Mouse (Mus musculus): ENCODE results near the gene Elmo2. TPM values are rescaled to one million over a fixed set of nuclear protein-coding genes. Genes with fewer than 3 reads are reported as not detected.
A peak's percentile ranks its signal among the peaks of the same experiment; 100 is the strongest.

The Elmo2 gene
- polyA plus RNA-seq, 1 experiment from 2014 or later: 94.2 TPM

DNA sequence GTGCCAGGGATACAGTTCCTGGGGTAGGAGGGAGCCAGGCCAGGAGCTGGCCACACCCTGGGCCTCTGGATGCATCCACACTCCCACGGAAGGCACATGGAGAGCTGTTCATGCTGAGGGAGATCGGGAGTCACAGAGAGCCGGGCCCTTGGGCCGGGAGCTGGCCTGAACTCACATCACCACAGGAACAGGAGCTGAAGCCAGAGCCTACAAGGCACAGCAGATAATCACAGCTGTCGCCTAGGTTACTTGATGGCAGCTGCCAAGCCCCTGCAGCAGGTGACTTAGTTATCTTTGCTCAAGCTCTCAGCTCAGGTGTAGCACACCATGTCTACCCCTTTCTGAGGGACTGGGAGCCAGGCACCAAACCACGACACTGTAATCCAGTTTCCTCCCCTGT, 68.0 kb downstream of the Elmo2 start:
- H3K27me3 ChIP-seq (ENCODE audit: low read depth, poor library complexity, severe bottlenecking): peaks cover 98% of the 10 kb centered on the region
- H3K27ac ChIP-seq: no peak overlapping the region

DNA sequence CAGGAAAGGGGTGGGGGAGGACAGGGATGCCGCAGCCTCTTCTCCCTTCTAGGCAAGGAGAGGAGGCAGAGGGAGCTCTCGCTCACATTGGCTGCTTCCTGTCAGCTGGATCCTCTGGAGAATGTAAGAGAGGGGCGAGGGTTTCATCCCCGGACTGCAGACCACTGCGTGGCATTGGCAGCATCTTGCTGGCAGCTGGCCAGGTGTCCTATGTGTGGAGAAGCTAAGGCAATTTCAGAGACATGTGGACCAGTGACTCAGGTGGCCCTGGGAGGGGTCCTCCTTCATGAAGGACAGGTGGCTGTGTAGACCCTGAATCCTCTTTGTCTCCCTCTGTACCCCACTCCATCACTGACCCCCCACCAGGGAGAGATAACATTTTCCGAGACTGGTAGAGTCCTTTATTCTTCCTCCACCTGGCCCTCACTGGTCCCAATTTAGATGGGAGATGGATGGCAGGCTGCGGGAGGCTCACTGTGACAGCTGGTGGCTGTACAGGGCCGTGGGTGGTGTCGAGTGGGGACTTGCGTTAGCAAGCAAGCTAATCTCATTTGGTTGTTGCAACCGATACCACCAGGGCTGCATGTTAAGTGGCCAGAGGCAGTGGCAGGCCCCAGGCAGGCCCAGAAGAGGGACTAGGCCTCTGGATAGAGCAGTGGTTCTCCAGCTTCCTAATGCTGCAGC, 69.0 kb downstream of the Elmo2 start:
- Histone ChIP-seq H3K4me1 (peaks cover 26% of the 10 kb centered on the region), H3K9me3 (replicated peaks) (no peaks in the 10 kb centered on the region), H3K4me3 (no peak overlapping the region), H3K27ac (no peak overlapping the region), H3K36me3 (no peaks in the 10 kb centered on the region), H3K27me3 (ENCODE audit: low read depth, poor library complexity, severe bottlenecking) (peaks cover 98% of the 10 kb centered on the region)
- DNase-seq (ENCODE audit: low spot score): no peak
- 60% methylated on average over 11 of the region's 11 CpGs for WGBS

More for the DNA sequence above, 68.0 kb downstream of the Elmo2 start:
- Histone ChIP-seq H3K36me3 (no peaks in the 10 kb centered on the region), H3K4me3 (no peak overlapping the region), H3K4me1 (peaks cover 27% of the 10 kb centered on the region), H3K9me3 (replicated peaks) (no peaks in the 10 kb centered on the region)
- WGBS: 81% methylated on average over 6 of the region's 6 CpGs
- no peak for DNase-seq (ENCODE audit: low spot score)

DNA sequence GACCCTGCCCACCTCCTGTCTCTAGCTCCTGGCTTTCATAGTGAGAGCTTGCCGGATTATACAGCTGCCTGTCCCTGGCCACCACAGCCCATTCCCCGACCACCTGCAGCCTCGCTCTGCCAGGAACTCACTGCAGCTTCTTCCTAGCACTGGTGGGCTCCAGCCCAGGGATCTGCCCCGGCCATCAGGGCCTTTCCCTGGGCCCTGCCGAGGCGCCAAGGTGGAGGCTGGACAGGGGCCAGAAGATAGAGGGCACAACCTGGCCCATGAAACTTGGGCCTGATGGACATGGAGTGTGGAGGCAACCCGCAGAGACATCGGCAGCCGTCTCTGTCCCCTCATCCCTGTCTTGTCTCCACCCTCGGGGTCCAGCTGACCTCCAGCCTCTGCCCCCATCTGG, 70.1 kb downstream of the Elmo2 start:
- WGBS: 71% methylated on average over 10 of the region's 10 CpGs
- Histone ChIP-seq H3K27me3 (ENCODE audit: low read depth, poor library complexity, severe bottlenecking) (peaks cover 96% of the 10 kb centered on the region), H3K4me3 (no peak overlapping the region), H3K36me3 (no peaks in the 10 kb centered on the region), H3K9me3 (replicated peaks) (no peaks in the 10 kb centered on the region), H3K4me1 (peaks cover 21% of the 10 kb centered on the region), H3K27ac (no peak overlapping the region)
- DNase-seq (ENCODE audit: low spot score): no peak

DNA sequence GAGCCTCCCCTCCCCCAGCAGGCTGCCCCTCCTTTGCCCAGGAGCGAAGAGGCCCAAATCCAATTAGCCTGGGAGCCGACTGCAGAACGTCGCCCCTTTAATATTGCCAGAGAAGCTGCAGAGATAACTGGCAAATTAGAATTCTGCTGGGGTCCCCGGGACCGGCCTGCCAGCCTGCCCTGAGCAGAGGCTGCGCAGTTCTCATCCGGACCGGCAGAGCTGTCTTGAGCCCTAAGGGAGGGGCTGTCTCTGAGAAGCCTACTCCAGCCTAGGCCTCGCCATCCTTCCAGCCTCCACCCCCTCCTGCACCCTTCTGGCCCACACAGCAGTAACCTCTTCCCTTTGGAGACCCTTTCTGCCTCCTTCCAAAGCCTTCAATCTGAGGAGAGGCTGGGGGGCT, 72.4 kb downstream of the Elmo2 start:
- 0 out of 2 replicates have a peak overlapping the region, but pooled peaks have one; percentile 6 for H3K4me3 ChIP-seq
- no peak overlapping the region for H3K27ac ChIP-seq
- peaks cover 88% of the 10 kb centered on the region for H3K27me3 ChIP-seq (ENCODE audit: low read depth, poor library complexity, severe bottlenecking)

DNA sequence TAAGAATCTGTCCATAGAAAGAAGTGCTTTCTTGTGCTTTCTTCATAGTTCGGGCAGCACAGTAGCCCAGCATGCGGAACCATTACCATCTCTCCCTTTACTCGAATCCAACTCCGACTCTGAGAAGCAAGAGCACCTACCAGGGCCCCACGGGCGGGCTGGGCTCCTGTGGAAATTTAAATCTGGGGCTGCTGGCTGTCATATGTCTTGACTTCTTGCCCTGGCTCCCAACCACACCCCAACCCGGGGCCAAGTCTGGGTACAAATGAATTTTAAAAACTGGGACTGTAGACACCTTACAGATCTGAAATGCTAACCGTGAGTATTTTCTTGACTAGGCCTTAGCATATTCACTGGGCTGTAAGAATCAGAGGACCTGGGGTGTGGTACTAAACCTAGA, 73.0 kb downstream of the Elmo2 start:
- Histone ChIP-seq H3K27ac (no peak overlapping the region), H3K4me1 (peaks cover 45% of the 10 kb centered on the region), H3K36me3 (no peaks in the 10 kb centered on the region), H3K27me3 (ENCODE audit: low read depth, poor library complexity, severe bottlenecking) (peaks cover 83% of the 10 kb centered on the region), H3K4me3 (no peak overlapping the region), H3K9me3 (replicated peaks) (no peaks in the 10 kb centered on the region)
- 75% methylated on average over 8 of the region's 8 CpGs for WGBS
- no peak for DNase-seq (ENCODE audit: low spot score)

More for the DNA sequence above, 72.4 kb downstream of the Elmo2 start:
- peaks cover 39% of the 10 kb centered on the region for H3K4me1 ChIP-seq
- H3K9me3 ChIP-seq (replicated peaks): no peaks in the 10 kb centered on the region
- WGBS: 4% methylated on average over 10 of the region's 10 CpGs
- no peaks in the 10 kb centered on the region for H3K36me3 ChIP-seq
- no peak for DNase-seq (ENCODE audit: low spot score)

DNA sequence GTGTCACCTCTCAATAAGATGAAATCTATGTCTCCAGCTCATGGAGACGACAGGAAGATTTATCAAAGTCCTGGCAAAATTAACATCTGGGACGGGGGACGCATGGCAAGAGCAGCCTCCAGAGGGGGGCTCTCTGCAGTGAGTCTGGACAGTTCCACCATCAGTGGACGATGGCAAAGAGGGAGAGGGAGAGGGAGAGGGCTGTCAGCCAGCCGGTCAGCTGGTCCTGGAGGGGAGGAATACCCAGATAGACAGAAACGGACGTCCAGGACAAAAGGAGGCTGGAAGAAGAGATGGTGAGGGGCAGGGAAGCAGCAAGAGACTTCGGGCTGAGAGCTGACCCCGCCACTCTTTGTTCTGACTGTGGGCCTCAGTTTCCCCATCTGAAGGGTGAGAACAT, 73.5 kb downstream of the Elmo2 start:
- no peak overlapping the region for H3K27ac ChIP-seq

DNA sequence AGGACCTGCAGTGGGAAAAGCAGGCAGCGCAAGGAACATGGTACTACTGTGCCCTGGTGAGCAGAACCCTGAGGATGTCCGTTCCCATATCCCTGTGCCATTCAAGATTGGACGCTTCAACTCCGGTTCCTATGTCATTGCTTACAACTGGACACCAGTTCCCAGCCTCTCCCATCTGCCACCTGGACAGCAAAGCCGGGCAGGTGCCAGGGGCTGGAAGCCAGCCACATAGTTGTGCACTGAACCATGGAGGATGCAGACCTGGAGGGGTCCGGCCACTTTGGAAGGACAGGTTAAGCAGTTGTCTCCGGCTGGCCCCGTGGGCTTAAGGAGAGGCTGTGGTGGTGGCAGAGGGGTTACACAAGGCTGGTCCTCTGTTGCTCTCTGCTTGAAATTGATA, 73.9 kb downstream of the Elmo2 start:
- peaks cover 54% of the 10 kb centered on the region for H3K4me1 ChIP-seq
- H3K27me3 ChIP-seq (ENCODE audit: low read depth, poor library complexity, severe bottlenecking): peaks cover 83% of the 10 kb centered on the region
- H3K4me3 ChIP-seq: no peak overlapping the region
- H3K36me3 ChIP-seq: no peaks in the 10 kb centered on the region
- WGBS: 81% methylated on average over 8 of the region's 8 CpGs
- H3K9me3 ChIP-seq (replicated peaks): no peaks in the 10 kb centered on the region
- DNase-seq (ENCODE audit: low spot score): no peak
- no peak overlapping the region; the same call in 1 of the 2 replicates for H3K27ac ChIP-seq

More for the DNA sequence above, 73.5 kb downstream of the Elmo2 start:
- no peak overlapping the region for H3K4me3 ChIP-seq
- peaks cover 50% of the 10 kb centered on the region for H3K4me1 ChIP-seq
- H3K9me3 ChIP-seq (replicated peaks): no peaks in the 10 kb centered on the region
- no peak for DNase-seq (ENCODE audit: low spot score)
- WGBS: 50% methylated on average over 9 of the region's 9 CpGs
- peaks cover 83% of the 10 kb centered on the region for H3K27me3 ChIP-seq (ENCODE audit: low read depth, poor library complexity, severe bottlenecking)
- no peaks in the 10 kb centered on the region for H3K36me3 ChIP-seq

DNA sequence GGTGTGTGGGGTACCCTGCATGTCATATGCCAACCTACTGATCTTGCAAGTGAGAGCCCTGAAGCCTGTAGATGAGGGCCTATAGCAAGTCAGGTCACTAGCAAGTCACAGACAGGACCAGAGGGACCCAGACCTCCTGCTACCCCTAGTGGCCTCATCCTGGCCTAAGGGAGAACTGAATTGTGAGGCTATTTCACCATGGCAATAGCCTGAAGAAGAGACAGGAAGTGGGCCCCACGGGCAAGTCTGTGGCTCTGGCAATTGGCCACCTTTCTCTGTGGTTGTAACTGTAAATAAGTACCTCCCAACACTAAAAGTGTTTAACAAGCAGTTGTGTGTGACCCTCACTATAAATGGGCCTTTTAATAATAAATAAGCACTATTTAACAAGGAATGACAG, 75.4 kb downstream of the Elmo2 start:
- Histone ChIP-seq H3K27me3 (ENCODE audit: low read depth, poor library complexity, severe bottlenecking) (peaks cover 83% of the 10 kb centered on the region), H3K36me3 (no peaks in the 10 kb centered on the region)

DNA sequence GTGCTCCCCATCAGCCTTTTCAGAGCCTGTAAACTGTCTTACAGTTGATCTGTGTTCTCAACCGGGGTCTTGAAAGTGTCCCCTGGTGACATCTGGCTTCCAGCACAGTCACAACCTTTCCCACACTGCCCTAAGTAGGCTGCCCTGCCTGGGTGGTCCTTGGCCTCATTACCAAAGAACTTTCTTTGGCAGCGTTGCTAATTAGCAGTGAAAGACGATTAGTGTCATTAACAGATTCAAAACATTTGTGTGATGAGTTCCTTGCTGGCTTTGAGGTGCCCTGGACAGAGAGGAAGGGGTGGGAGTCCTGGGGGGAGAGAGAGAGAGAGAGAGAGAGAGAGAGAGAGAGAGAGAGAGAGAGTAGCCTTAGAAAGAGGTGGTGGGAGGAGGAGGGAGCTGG, 77.3 kb downstream of the Elmo2 start:
- H3K27me3 ChIP-seq (ENCODE audit: low read depth, poor library complexity, severe bottlenecking): peaks cover 83% of the 10 kb centered on the region
- WGBS: 12% methylated on average over 3 of the region's 3 CpGs
- no peaks in the 10 kb centered on the region for H3K36me3 ChIP-seq
- H3K4me1 ChIP-seq: peaks cover 52% of the 10 kb centered on the region
- DNase-seq (ENCODE audit: low spot score): peak; percentile 49
- H3K27ac ChIP-seq: no peak overlapping the region
- no peaks in the 10 kb centered on the region for H3K9me3 ChIP-seq (replicated peaks)
- no peak overlapping the region for H3K4me3 ChIP-seq

More for the DNA sequence above, 75.4 kb downstream of the Elmo2 start:
- Histone ChIP-seq H3K27ac (no peak overlapping the region), H3K4me3 (no peak overlapping the region), H3K9me3 (replicated peaks) (no peaks in the 10 kb centered on the region), H3K4me1 (peaks cover 62% of the 10 kb centered on the region)
- WGBS: 56% methylated on average over 1 of the region's 1 CpGs
- DNase-seq (ENCODE audit: low spot score): no peak

DNA sequence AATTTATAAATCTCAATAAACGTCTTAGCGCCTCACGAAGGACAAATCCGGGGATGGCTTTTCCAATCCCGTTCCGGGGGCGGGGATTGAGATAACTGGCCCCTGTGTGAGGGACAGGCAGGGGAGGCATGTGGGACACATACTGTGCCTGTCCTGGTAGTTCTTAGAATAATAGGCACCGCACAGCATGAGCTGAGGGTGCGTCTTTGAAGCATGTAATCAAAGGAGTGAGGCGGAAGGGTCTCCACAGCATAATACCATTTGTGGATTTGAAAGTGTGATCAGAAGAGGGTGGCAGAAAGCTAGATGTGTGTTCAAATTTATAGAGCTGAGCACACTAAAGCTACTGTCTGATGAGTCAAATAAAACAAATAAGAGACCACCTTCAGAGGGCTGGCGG, 79.9 kb downstream of the Elmo2 start:
- peaks cover 63% of the 10 kb centered on the region for H3K4me1 ChIP-seq
- no peak overlapping the region for H3K27ac ChIP-seq
- H3K27me3 ChIP-seq (ENCODE audit: low read depth, poor library complexity, severe bottlenecking): peaks cover 84% of the 10 kb centered on the region
- H3K36me3 ChIP-seq: no peaks in the 10 kb centered on the region
- H3K9me3 ChIP-seq (replicated peaks): no peaks in the 10 kb centered on the region
- WGBS: 12% methylated on average over 11 of the region's 11 CpGs
- no peak for DNase-seq (ENCODE audit: low spot score)
- no peak overlapping the region for H3K4me3 ChIP-seq

DNA sequence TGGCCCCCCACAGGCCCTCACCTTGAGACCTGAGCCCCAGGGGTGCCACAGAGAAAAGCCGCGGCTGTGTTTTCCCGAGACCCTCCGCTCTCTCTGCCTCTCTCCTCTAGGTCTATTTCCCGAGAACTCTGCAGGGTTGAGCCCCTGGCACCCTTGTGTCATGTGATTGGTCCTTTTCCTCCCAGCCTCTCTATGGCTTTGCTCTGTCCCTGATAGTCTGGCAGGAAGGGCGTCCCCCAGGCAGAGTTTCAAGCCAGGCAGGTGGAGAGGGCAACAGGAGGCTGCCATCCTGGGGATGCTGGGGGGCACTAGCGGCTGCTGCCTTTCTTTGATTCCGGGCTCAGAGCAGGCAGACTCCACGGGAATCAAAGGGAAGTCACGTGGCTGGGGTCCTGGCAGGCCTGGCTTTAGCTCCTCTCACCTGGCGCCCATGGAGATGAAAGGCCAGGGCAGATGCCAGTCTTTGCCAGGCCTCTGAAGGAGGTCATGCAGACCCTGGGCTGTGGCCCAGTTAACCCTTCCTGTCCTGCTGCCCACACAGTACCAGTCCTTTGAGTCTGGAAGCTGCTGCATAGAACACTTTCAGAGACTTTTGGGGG, 83.1 kb downstream of the Elmo2 start:
- Histone ChIP-seq H3K9me3 (replicated peaks) (no peaks in the 10 kb centered on the region), H3K27ac (no peak overlapping the region), H3K4me3 (peak overlapping the region; percentile 33; the same call in 1 of the 2 replicates), H3K27me3 (ENCODE audit: low read depth, poor library complexity, severe bottlenecking) (peaks cover 100% of the 10 kb centered on the region), H3K4me1 (peaks cover 46% of the 10 kb centered on the region), H3K36me3 (no peaks in the 10 kb centered on the region)
- WGBS: 4% methylated on average over 11 of the region's 11 CpGs
- no peak for DNase-seq (ENCODE audit: low spot score)

DNA sequence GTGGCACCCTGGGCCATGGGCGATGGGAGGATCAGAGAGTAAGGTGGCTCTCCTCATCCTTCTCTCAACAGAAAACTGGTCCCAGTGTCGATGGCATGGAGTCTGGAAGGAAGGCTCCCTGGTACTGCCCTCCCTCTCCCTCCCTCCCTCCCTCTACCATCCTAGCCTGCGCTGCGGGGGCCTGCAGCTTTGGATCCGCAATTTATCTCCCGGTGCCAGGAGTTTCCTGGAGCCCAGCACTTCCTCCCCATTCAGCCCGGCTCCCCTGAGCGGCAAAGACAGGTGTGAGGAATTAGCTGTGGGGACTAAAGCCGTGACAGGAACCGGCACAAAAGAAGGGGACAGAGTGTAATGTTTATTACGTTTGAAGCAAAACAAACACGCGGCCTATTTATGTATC, 83.7 kb downstream of the Elmo2 start:
- Histone ChIP-seq H3K4me3 (0 out of 2 replicates have a peak overlapping the region, but pooled peaks have one; percentile 33), H3K27ac (no peak overlapping the region), H3K4me1 (peaks cover 42% of the 10 kb centered on the region), H3K9me3 (replicated peaks) (no peaks in the 10 kb centered on the region), H3K27me3 (ENCODE audit: low read depth, poor library complexity, severe bottlenecking) (peaks cover 100% of the 10 kb centered on the region), H3K36me3 (no peaks in the 10 kb centered on the region)
- no peak for DNase-seq (ENCODE audit: low spot score)
- 1% methylated on average over 13 of the region's 13 CpGs for WGBS

DNA sequence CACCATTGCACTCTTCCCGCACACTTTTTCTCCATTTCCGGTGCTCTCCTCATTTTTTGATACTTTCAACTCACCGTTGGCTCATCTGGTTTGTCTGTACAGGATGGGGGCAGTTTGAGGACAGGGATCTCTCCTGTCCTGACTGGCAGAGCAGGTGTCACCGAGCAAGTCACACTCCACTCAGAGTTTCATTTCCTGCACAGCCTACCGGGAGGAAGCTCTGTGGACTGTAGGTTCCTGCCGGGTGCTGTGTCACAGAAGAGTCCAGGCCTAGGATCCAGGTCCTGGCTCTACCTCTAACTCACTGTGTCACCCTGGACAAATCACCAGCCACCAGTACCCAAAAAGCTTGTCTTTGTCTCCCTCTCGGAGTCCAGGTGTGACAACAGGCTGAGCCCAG, 84.5 kb downstream of the Elmo2 start:
- 56% methylated on average over 7 of the region's 7 CpGs for WGBS
- DNase-seq (ENCODE audit: low spot score): no peak
- H3K4me1 ChIP-seq: peaks cover 34% of the 10 kb centered on the region

More for the DNA sequence above, 84.5 kb downstream of the Elmo2 start:
- Histone ChIP-seq H3K27me3 (ENCODE audit: low read depth, poor library complexity, severe bottlenecking) (peaks cover 100% of the 10 kb centered on the region), H3K27ac (no peak overlapping the region), H3K4me3 (no peak overlapping the region), H3K9me3 (replicated peaks) (no peaks in the 10 kb centered on the region), H3K36me3 (no peaks in the 10 kb centered on the region)
